17 mouse cellular contexts compared by ENCODE assay signal in the genomic region with DNA sequence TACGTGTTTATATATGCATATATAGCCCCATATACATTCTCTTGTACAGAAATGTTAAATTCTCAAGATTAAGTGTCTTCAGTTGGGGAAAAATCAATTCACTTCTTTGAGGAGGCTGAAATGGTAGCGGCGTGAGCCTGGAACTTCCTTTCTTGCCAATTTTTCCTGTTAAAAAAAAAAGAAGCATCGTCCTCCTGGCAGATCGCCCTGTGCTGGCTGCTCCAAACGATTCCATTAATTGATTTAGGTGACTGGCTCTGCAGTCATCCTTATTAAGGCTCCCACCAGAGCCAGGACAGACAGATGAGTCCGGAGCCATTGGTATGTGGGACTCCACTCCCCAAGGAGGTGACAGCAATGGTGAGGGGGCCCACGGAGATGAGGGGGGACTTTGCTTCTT.
A peak's percentile ranks its signal among the peaks of the same experiment; 100 is the strongest.
DNase-seq lines count a peak whose midpoint lies in the region; ATAC-seq and TF ChIP-seq lines count a peak whose summit lies in the region.
"Had no signal": no experiment of that assay in that cellular context is flagged by ENCODE, and none has a peak within 500 bp of the region (broad histone marks: within the 10 kb centered on the region; RNA-seq: fewer than 3 reads in every experiment).

No protein-coding gene starts in this region.

- no peak for TF ChIP-seq EP300 in lung, postnatal 0 days (IDR thresholded peaks at IDR 0.05)

- H3K4me2 ChIP-seq in forebrain, postnatal 0 days (ENCODE audit: low read depth): no peak overlapping the region
- no peak overlapping the region for H3K4me2 ChIP-seq in forebrain, embryonic 16.5 days (ENCODE audit: low read length)
- H3K4me2 ChIP-seq in lung, embryonic 14.5 days: no peak overlapping the region
- H3K4me2 ChIP-seq in lung, postnatal 0 days (replicated peaks; ENCODE audit: low read depth, low read length): no peak overlapping the region
- H3K4me2 ChIP-seq: limb, embryonic 15.5 days; liver, embryonic 15.5 days; midbrain, embryonic 15.5 days had no signal

- H3K36me3 ChIP-seq in forebrain, postnatal 0 days (ENCODE audit: insufficient read depth): no peaks in the 10 kb centered on the region
- H3K36me3 ChIP-seq in forebrain, embryonic 16.5 days (ENCODE audit: control insufficient read depth, insufficient read depth): 0 out of 2 replicates have a peak, but pooled peaks cover 3% of the 10 kb centered on the region
- no peaks in the 10 kb centered on the region for H3K36me3 ChIP-seq in lung, embryonic 14.5 days (ENCODE audit: insufficient read depth)
- H3K36me3 ChIP-seq in lung, postnatal 0 days (ENCODE audit: insufficient read depth, low read length): no peaks in the 10 kb centered on the region
- H3K36me3 ChIP-seq: embryonic facial prominence, embryonic 10.5 days; G1E; heart, embryonic 10.5 days; limb, embryonic 15.5 days; liver, embryonic 15.5 days; midbrain, embryonic 15.5 days had no signal

- 27% methylated on average over 8 of the region's 8 CpGs for WGBS in forebrain, postnatal 0 days
- WGBS in forebrain, embryonic 16.5 days: 35% methylated on average over 8 of the region's 8 CpGs
- 47% methylated on average over 8 of the region's 8 CpGs for WGBS in lung, embryonic 14.5 days
- 57% methylated on average over 8 of the region's 8 CpGs for whole genome bisulfite sequencing in lung, postnatal 0 days

- H3K9me3 ChIP-seq in forebrain, postnatal 0 days (ENCODE audit: low read length): no peaks in the 10 kb centered on the region
- no peaks in the 10 kb centered on the region for H3K9me3 ChIP-seq in forebrain, embryonic 16.5 days (ENCODE audit: control insufficient read depth, low read length)
- no peaks in the 10 kb centered on the region for H3K9me3 ChIP-seq in lung, embryonic 14.5 days (ENCODE audit: low read depth, low read length)
- no peaks in the 10 kb centered on the region for H3K9me3 ChIP-seq in lung, postnatal 0 days (ENCODE audit: low read length)
- H3K9me3 ChIP-seq: embryonic facial prominence, embryonic 10.5 days; heart, embryonic 10.5 days; limb, embryonic 15.5 days; liver, embryonic 15.5 days; midbrain, embryonic 15.5 days had no signal

- peak; percentile 24 for DNase-seq in adrenal gland, postnatal 10 days
- no peak for DNase-seq in adrenal gland, adult 8-10 months
- DNase-seq in forebrain, postnatal 0 days: peak; percentile 47
- peak; percentile 44 for DNase-seq in lung, embryonic 14.5 days
- no peak for DNase-seq in lung, postnatal 0 days (ENCODE audit: low spot score)
- peak; percentile 28 for DNase-seq in adrenal gland, postnatal 25 days
- no peak for DNase-seq in right cerebral cortex, postnatal 36 days (ENCODE audit: low spot score in 2 of 2)
- DNase-seq: gastrocnemius, adult 2 months; lung, postnatal 10 days; right cerebral cortex, postnatal 25 days had no signal

- H3K9ac ChIP-seq in forebrain, postnatal 0 days: no peak overlapping the region
- H3K9ac ChIP-seq in forebrain, embryonic 16.5 days (replicated peaks; ENCODE audit: low read depth, low read length): no peak overlapping the region
- H3K9ac ChIP-seq in lung, embryonic 14.5 days: no peak overlapping the region
- H3K9ac ChIP-seq in lung, postnatal 0 days (replicated peaks; ENCODE audit: low read depth): no peak overlapping the region
- H3K9ac ChIP-seq: limb, embryonic 15.5 days; liver, embryonic 15.5 days; midbrain, embryonic 15.5 days had no signal

- no peaks in the 10 kb centered on the region for H3K27me3 ChIP-seq in forebrain, postnatal 0 days (ENCODE audit: insufficient read depth, low read length)
- no peaks in the 10 kb centered on the region; the same call in 1 of the 2 replicates for H3K27me3 ChIP-seq in forebrain, embryonic 16.5 days (replicated peaks; ENCODE audit: control insufficient read depth, insufficient read depth, low read length)
- peaks cover 8% of the 10 kb centered on the region; the same call in 1 of the 2 replicates for H3K27me3 ChIP-seq in lung, embryonic 14.5 days (ENCODE audit: insufficient read depth, low read length)
- no peaks in the 10 kb centered on the region for H3K27me3 ChIP-seq in lung, postnatal 0 days (replicated peaks; ENCODE audit: insufficient read depth, low read length)
- H3K27me3 ChIP-seq: midbrain, embryonic 15.5 days had no signal

- ATAC-seq in forebrain, postnatal 0 days: no peak
- ATAC-seq in forebrain, embryonic 16.5 days: no peak
- no peak for ATAC-seq in lung, embryonic 14.5 days (ENCODE audit: insufficient read depth)
- no peak for ATAC-seq in lung, postnatal 0 days
- ATAC-seq: midbrain, embryonic 15.5 days had no signal

- no peak overlapping the region for H3K4me3 ChIP-seq in forebrain, postnatal 0 days (ENCODE audit: low read depth, low read length)
- H3K4me3 ChIP-seq in forebrain, embryonic 16.5 days (replicated peaks; ENCODE audit: low read length): no peak overlapping the region
- no peak overlapping the region for H3K4me3 ChIP-seq in lung, embryonic 14.5 days (ENCODE audit: low read depth, low read length)
- H3K4me3 ChIP-seq in lung, postnatal 0 days (ENCODE audit: low read depth, low read length): no peak overlapping the region
- H3K4me3 ChIP-seq: embryonic facial prominence, embryonic 10.5 days; gastrocnemius, adult 2 months; heart, embryonic 10.5 days; limb, embryonic 15.5 days; liver, embryonic 15.5 days; midbrain, embryonic 15.5 days had no signal

- TF ChIP-seq CTCF in forebrain, postnatal 0 days (IDR thresholded peaks at IDR 0.05; ENCODE audit: low read depth): no peak
- no peak for TF ChIP-seq CTCF in lung, embryonic 14.5 days (IDR thresholded peaks at IDR 0.05; ENCODE audit: low read depth)
- TF ChIP-seq CTCF in lung, postnatal 0 days (IDR thresholded peaks at IDR 0.05): no peak

- peaks cover 22% of the 10 kb centered on the region for H3K4me1 ChIP-seq in forebrain, postnatal 0 days (ENCODE audit: insufficient read depth)
- H3K4me1 ChIP-seq in forebrain, embryonic 16.5 days (replicated peaks; ENCODE audit: control insufficient read depth, insufficient read depth, low read length): peaks cover 72% of the 10 kb centered on the region
- H3K4me1 ChIP-seq in lung, embryonic 14.5 days (ENCODE audit: insufficient read depth): no peaks in the 10 kb centered on the region
- H3K4me1 ChIP-seq in lung, postnatal 0 days (ENCODE audit: insufficient read depth, low read depth, low read length): no peaks in the 10 kb centered on the region
- H3K4me1 ChIP-seq: liver, embryonic 15.5 days had no signal

- no peak overlapping the region for H3K27ac ChIP-seq in forebrain, postnatal 0 days (ENCODE audit: low read depth, low read length)
- H3K27ac ChIP-seq in forebrain, embryonic 16.5 days (ENCODE audit: low read length): no peak overlapping the region
- no peak overlapping the region for H3K27ac ChIP-seq in lung, embryonic 14.5 days (ENCODE audit: low read depth)
- no peak overlapping the region for H3K27ac ChIP-seq in lung, postnatal 0 days (ENCODE audit: low read length)
- H3K27ac ChIP-seq: embryonic facial prominence, embryonic 10.5 days; gastrocnemius, adult 2 months; heart, embryonic 10.5 days; limb, embryonic 15.5 days; liver, embryonic 15.5 days; midbrain, embryonic 15.5 days had no signal

Comparison
In these comparisons a context has a peak if more than half of its experiments do, and no peak if none do; other contexts are left out.
1. DNase-seq: peak in adrenal gland, postnatal 10 days (single experiment), forebrain, postnatal 0 days (single experiment), lung, embryonic 14.5 days (single experiment) and adrenal gland, postnatal 25 days (single experiment); none in adrenal gland, adult 8-10 months (single experiment), lung, postnatal 0 days (single experiment) and right cerebral cortex, postnatal 36 days (0 of 2).